Mouse (Mus musculus) forebrain, embryonic 11.5 days (tissue): ENCODE data around the gene Paxip1. TPM values are rescaled to one million over a fixed set of nuclear protein-coding genes. Genes with fewer than 3 reads are reported as not detected.

Experiments used
- ATAC-seq: fragments of 200-750 bp; cut with Nextera tagmentation; replicated peaks from 2 replicates; pipeline ENCODE4 v1.8.0; 2017; ENCODE audit warnings: moderate TSS enrichment; ENCODE audit not compliant: low FRiP score
- DNase-seq: peaks from one replicate; pipeline ENCODE4 v3.0.0-alpha.2; 2017; ENCODE audit warnings: low spot score
- H3K27ac ChIP-seq: fragments of 300-500 bp; sonication (generic); 2 replicates; pipeline ENCODE4 v1.5.1; 2014; ENCODE audit warnings: low read depth, low read length
- H3K27me3 ChIP-seq: fragments of 300-500 bp; sonication (generic); 2 replicates; pipeline ENCODE4 v1.6.1; 2014; ENCODE audit warnings: mild to moderate bottlenecking, low read length, mixed read lengths; ENCODE audit not compliant: control insufficient read depth, insufficient read depth
- H3K36me3 ChIP-seq: fragments of 300-500 bp; sonication (generic); 2 replicates; pipeline ENCODE4 v1.6.1; 2014; ENCODE audit warnings: mild to moderate bottlenecking, low read length, moderate library complexity, mixed read lengths; ENCODE audit not compliant: control insufficient read depth, insufficient read depth
- H3K4me1 ChIP-seq: fragments of 300-500 bp; sonication (generic); replicated peaks from 2 replicates; pipeline ENCODE4 v1.6.1; 2014; ENCODE audit warnings: low read length, mixed read lengths; ENCODE audit not compliant: control insufficient read depth, insufficient read depth
- H3K4me2 ChIP-seq: fragments of 300-500 bp; sonication (generic); 2 replicates; pipeline ENCODE4 v1.6.1; 2014; ENCODE audit warnings: low read depth, mild to moderate bottlenecking, low read length, moderate library complexity, mixed read lengths; ENCODE audit not compliant: severe bottlenecking
- H3K4me3 ChIP-seq: fragments of 300-500 bp; sonication (generic); 2 replicates; pipeline ENCODE4 v1.5.1; 2014; ENCODE audit warnings: low read depth, low read length
- H3K9ac ChIP-seq: fragments of 300-500 bp; sonication (generic); 2 replicates; pipeline ENCODE4 v1.6.1; 2014; ENCODE audit warnings: low read length
- H3K9me3 ChIP-seq: fragments of 300-500 bp; sonication (generic); 2 replicates; pipeline ENCODE4 v1.6.1; 2016; ENCODE audit warnings: low read length, mixed read lengths; ENCODE audit not compliant: control insufficient read depth
- WGBS: fragments of 180-500 bp; shearing (Covaris S2); extraction: QIAGEN DNeasy Blood & Tissue Kit; methylation state at CpG from one replicate; pipeline ENCODE4 v1.1.7; 2014; 5-methylcytosine and 5-hydroxymethylcytosine counted together
- polyA plus RNA-seq: library from polyadenylated mRNA; unstranded; fragments of >200 nt; fragmentation: Nextera tagmentation; extraction: Ambion mirVana; gene quantifications from 2 replicates; pipeline ENCODE4 v1.2.1, GENCODE M21; 2014

Gene Paxip1
- polyA plus RNA-seq, 1 experiment from 2014 or later: 71.3 TPM

DNA sequence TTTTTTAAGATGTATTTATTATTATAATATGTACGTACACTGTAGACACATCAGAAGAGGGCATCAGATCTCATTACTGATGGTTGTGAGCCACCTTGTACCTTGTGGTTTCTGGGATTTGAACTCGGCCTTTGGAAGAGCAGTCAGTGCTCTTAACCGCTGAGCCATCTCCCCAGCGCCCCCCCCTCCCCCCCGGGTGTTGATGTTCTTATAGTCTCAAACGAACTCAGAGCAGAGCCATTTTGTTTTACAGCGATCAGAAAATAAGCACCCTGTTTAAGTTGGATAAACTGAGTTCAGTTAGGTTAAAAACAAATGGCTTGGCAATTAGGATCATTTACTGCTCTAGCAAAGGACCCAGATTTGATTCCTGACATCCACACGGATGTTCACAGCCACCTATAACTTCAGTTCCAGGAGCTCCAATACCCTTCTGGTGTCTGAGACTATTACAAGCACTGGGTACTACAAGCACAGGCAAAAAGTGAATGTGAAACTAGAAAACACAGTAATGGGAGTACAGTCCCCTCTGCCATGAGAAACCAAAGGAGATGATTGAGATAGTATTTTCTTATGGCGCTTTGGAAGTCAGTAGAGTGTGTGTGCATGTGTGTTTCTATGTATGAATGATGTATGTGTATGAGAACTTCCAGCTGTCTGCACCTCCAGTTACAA, 1.2 kb upstream of the Paxip1 start:
- ATAC-seq (no peak), DNase-seq (no peak)
- Histone ChIP-seq H3K27me3 (no peaks in the 10 kb centered on the region), H3K27ac (no peak overlapping the region), H3K4me1 (peaks cover 7% of the 10 kb centered on the region; the same call in 1 of the 2 replicates), H3K4me2 (peak overlapping the region; percentile 54; the same call in 1 of the 2 replicates), H3K9me3 (no peaks in the 10 kb centered on the region), H3K9ac (peak overlapping the region; percentile 85; the same call in 1 of the 2 replicates), H3K36me3 (peaks cover 3% of the 10 kb centered on the region; the same call in 1 of the 2 replicates), H3K4me3 (peak overlapping the region; percentile 76; the same call in 1 of the 2 replicates)
- 55% methylated on average over 9 of the region's 9 CpGs for WGBS

DNA sequence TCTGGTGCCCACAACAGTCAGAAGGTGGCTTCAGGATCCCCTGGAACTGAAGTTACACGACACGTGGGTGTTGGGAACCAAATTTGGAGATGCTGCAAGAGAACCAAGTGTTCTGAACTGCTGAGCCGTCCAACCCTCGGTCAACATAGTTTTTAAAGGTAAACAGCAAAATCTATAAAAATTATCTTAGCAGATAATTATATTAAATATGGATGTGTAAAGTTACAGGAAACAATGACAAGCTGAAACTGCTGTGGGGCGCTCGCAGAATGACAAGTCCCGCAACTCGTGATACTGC, 631 bp upstream of the Paxip1 start:
- ATAC-seq: no peak
- DNase-seq: no peak
- 16% methylated on average over 8 of the region's 8 CpGs for WGBS
- peak overlapping the region; percentile 85 for H3K9ac ChIP-seq
- peaks cover 7% of the 10 kb centered on the region; the same call in 1 of the 2 replicates for H3K4me1 ChIP-seq
- H3K4me3 ChIP-seq: peak overlapping the region; percentile 76
- H3K9me3 ChIP-seq: no peaks in the 10 kb centered on the region
- H3K27ac ChIP-seq: peak overlapping the region; percentile 77; the same call in 1 of the 2 replicates
- peaks cover 6% of the 10 kb centered on the region for H3K36me3 ChIP-seq
- no peaks in the 10 kb centered on the region for H3K27me3 ChIP-seq
- peak overlapping the region; percentile 54 for H3K4me2 ChIP-seq

DNA sequence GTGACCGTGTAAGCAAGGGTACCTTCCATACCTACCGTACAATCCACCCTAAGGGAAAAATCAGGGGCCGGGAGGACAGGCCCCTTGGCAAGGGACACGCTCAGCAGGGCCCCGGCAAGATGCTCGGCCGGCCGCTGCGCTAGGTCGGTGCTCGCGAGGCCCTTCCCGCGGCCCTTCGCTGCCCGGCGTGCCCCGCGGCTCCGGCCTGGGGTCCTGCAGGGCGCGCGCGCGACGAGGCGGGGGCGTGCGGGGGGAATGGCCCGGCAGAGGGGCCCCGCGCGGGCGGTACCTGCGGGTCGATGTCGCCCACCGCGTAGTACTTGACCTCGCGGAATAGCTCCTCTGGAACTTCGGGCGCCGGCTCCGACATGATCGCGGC, 592 bp downstream of the Paxip1 start:
- DNase-seq: peak; percentile 89
- 1% methylated on average over 46 of the region's 47 CpGs for WGBS

DNA sequence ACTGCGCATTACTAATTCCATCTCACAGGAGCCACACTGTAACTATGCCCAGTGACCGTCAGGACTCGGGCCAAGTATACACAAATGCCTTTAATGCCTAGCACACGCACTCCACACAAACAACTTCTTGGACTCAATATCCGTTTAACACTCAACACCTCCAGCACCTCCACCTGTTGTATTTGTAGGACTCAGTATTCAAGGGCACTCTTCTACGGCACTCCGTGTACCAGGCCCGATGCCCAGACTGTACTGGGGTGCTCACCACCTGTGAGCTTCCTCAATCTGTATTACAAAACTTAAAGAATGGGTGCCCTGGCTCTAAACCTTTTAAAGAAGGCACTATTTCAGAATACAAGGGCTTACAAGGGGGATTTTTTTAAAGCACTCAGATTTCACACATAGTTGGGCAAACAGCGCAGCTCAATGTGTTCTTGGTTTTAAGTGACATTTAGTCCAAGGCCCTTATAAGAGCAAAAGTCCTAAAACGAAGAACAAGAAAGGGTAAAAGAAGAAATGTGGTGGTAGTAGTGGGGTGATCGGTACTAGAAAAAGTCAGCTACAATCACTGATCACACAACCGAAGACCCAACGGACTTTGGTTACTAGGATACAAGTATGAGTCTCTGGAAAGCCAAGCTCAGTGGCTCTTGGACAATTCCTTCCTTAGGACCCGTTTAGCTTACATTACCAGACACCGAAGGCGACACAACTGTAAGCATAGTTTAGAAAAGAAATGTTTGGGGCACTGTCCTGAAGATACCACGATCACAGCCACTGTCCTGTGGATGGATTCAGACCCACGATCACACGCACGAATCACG, 1.2 kb downstream of the Paxip1 start:
- 34% methylated on average over 21 of the region's 21 CpGs for WGBS
- ATAC-seq (no peak), DNase-seq (no peak)
- peaks cover 7% of the 10 kb centered on the region; the same call in 1 of the 2 replicates for H3K4me1 ChIP-seq
- H3K27ac ChIP-seq: peak overlapping the region; percentile 77
- peaks cover 6% of the 10 kb centered on the region for H3K36me3 ChIP-seq
- no peaks in the 10 kb centered on the region for H3K27me3 ChIP-seq
- H3K4me3 ChIP-seq: peak overlapping the region; percentile 76
- H3K9ac ChIP-seq: peak overlapping the region; percentile 85
- no peaks in the 10 kb centered on the region for H3K9me3 ChIP-seq
- H3K4me2 ChIP-seq: peak overlapping the region; percentile 54

More for the DNA sequence above, 592 bp downstream of the Paxip1 start:
- Histone ChIP-seq H3K27ac (peak overlapping the region; percentile 77), H3K4me1 (peaks cover 7% of the 10 kb centered on the region; the same call in 1 of the 2 replicates), H3K4me3 (peak overlapping the region; percentile 76), H3K9me3 (no peaks in the 10 kb centered on the region), H3K27me3 (no peaks in the 10 kb centered on the region), H3K4me2 (peak overlapping the region; percentile 54), H3K9ac (peak overlapping the region; percentile 85), H3K36me3 (peaks cover 6% of the 10 kb centered on the region)
- ATAC-seq: peak; percentile 81

DNA sequence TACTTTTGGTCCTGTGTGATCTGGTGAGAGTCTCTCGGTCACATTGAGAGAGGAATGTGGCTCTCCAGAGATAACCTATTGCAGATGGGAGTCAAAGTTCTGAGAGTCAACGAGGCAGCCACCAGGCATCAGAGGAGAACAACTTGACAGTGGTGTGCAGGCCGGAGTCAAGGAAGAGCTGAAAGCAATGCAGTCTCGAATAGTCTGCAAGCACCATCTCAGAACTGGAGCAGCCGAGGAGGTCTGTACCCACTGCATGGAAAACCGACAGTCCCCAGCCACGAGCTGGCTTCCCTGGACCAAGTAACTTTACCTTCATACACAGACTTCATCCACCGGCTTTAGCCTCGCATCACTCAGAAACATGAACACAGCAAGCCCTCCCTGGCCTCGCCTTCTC, 1.9 kb downstream of the Paxip1 start:
- Histone ChIP-seq H3K27ac (no peak overlapping the region), H3K4me3 (peak overlapping the region; percentile 76), H3K36me3 (peaks cover 6% of the 10 kb centered on the region)

DNA sequence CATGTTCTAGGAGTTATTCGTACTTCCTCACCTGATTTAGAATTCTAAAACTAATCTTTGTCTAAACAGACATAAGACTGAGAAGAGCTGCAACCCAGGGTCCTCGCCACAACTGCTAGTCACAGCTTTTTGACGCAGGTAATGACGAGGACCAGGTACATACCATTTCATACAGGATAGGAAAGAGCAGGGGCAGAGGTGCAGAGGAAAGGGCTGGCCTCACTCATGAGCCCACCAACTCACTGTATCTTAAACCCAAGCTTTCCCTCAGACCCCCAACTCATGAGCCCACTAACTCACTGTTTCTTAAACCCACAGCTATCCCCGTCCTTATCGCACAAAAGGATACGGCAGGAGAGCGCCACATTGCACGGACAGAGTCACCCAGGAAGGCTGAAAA, 8.1 kb downstream of the Paxip1 start:
- no peaks in the 10 kb centered on the region for H3K4me1 ChIP-seq
- no peak overlapping the region for H3K4me2 ChIP-seq
- no peak overlapping the region for H3K27ac ChIP-seq
- ATAC-seq (no peak), DNase-seq (no peak)
- H3K9ac ChIP-seq: no peak overlapping the region
- peaks cover 11% of the 10 kb centered on the region for H3K36me3 ChIP-seq
- no peaks in the 10 kb centered on the region for H3K27me3 ChIP-seq
- WGBS: 96% methylated on average over 9 of the region's 9 CpGs
- no peak overlapping the region for H3K4me3 ChIP-seq
- no peaks in the 10 kb centered on the region for H3K9me3 ChIP-seq

More for the DNA sequence above, 1.9 kb downstream of the Paxip1 start:
- peak overlapping the region; percentile 85 for H3K9ac ChIP-seq
- ATAC-seq (no peak), DNase-seq (no peak)
- 86% methylated on average over 10 of the region's 10 CpGs for WGBS
- no peaks in the 10 kb centered on the region for H3K27me3 ChIP-seq
- H3K4me2 ChIP-seq: peak overlapping the region; percentile 54
- H3K9me3 ChIP-seq: no peaks in the 10 kb centered on the region
- H3K4me1 ChIP-seq: peaks cover 7% of the 10 kb centered on the region; the same call in 1 of the 2 replicates

DNA sequence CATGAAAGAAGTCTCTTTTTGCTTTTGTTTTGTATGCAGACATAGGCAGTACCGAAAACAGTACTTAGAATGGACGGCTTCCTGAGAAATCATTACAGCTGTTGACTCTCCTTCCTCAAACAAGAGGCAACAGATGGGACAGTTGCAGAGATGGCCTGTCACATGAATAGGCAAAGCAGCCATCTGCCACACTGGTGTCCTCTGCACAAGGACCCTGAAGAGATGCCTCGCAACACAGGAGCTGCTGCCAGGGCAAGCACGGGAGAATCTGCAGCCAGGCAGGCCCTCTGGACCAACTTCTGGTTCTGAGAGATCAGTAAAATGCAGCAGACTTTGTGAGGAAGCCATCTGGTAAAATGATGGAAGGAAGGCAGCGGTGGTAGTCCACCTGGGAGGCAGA, 23.5 kb downstream of the Paxip1 start:
- DNase-seq (no peak), ATAC-seq (no peak)
- H3K4me1 ChIP-seq: no peaks in the 10 kb centered on the region
- no peak overlapping the region for H3K4me3 ChIP-seq
- no peak overlapping the region for H3K4me2 ChIP-seq
- H3K9ac ChIP-seq: no peak overlapping the region
- WGBS: 91% methylated on average over 5 of the region's 5 CpGs
- no peaks in the 10 kb centered on the region for H3K9me3 ChIP-seq
- H3K27me3 ChIP-seq: no peaks in the 10 kb centered on the region
- peaks cover 7% of the 10 kb centered on the region; the same call in 1 of the 2 replicates for H3K36me3 ChIP-seq
- peak overlapping the region; percentile 46; the same call in 1 of the 2 replicates for H3K27ac ChIP-seq

DNA sequence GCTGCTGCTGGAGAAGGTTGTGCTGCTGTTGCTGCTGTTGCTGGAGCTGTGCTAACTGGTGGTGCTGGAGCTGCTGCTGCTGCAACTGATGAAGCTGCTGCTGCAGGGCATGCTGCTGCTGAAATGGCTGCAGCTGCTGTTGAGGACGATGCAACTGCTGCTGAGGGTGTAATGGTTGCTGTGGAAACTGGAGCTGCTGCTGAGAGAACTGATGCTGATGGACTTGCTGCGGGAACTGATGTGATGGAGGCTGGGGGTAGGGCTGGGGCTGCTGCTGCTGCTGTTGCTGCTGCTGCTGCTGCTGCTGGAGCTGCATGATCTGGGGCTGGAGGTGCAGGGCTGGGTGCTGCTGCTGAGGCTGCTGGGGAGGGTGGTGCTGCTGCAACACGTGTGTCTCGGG, 25.7 kb downstream of the Paxip1 start:
- H3K4me3 ChIP-seq: no peak overlapping the region
- no peaks in the 10 kb centered on the region for H3K4me1 ChIP-seq
- H3K27me3 ChIP-seq: no peaks in the 10 kb centered on the region
- H3K36me3 ChIP-seq: peaks cover 4% of the 10 kb centered on the region; the same call in 1 of the 2 replicates
- H3K27ac ChIP-seq: no peak overlapping the region
- H3K4me2 ChIP-seq: no peak overlapping the region
- ATAC-seq: no peak
- 76% methylated on average over 4 of the region's 4 CpGs for WGBS
- H3K9ac ChIP-seq: no peak overlapping the region
- no peak for DNase-seq
- H3K9me3 ChIP-seq: no peaks in the 10 kb centered on the region
